Mouse (Mus musculus) MEL (cell line): ENCODE results near the gene Dock3.

Experiments used
- CTCF ChIP-seq, 3 experiments: IDR thresholded peaks in 2 of 3; conservative IDR thresholded peaks in 1 of 3; 2 replicates each; pipeline ENCODE4 v1.5.1; 2011 to 2012; ENCODE audit warnings: low read length in 3 of 3, low read depth in 2 of 3, mild to moderate bottlenecking in 2 of 3, improper control_type of control experiment in 1 of 3, inconsistent platforms in 1 of 3, mixed read lengths in 1 of 3, moderate library complexity in 1 of 3; ENCODE audit not compliant: control insufficient read depth in 1 of 3, insufficient read depth in 1 of 3, poor library complexity in 1 of 3, severe bottlenecking in 1 of 3
- HCFC1 ChIP-seq: IDR thresholded peaks from 2 replicates; pipeline ENCODE4 v1.6.1; 2012; ENCODE audit warnings: low read depth, mild to moderate bottlenecking, inconsistent platforms, low read length, improper control_type of control experiment, moderate library complexity
- POLR2A ChIP-seq, 2 experiments: IDR thresholded peaks; 2 replicates each; pipeline ENCODE4 v1.6.1; 2011 to 2012; ENCODE audit warnings: low read length in 2 of 2, mild to moderate bottlenecking in 2 of 2, control low read depth in 1 of 2, improper control_type of control experiment in 1 of 2, low read depth in 1 of 2, moderate library complexity in 1 of 2; ENCODE audit not compliant: control insufficient read depth in 1 of 2, insufficient read depth in 1 of 2, poor library complexity in 1 of 2
- POLR2AphosphoS2 ChIP-seq: IDR thresholded peaks from 2 replicates; pipeline ENCODE4 v1.6.1; 2011; ENCODE audit warnings: low read length, improper control_type of control experiment
- POLR2AphosphoS5 ChIP-seq: IDR thresholded peaks from 2 replicates; pipeline ENCODE4 v1.6.1; 2012; ENCODE audit warnings: low read depth, borderline replicate concordance, mild to moderate bottlenecking, inconsistent platforms, low read length, moderate library complexity, mixed read lengths

GRCm38 (mm10) chr9:107037947-107038346 is 193.8 kb downstream of the Dock3 start:
- TF ChIP-seq POLR2AphosphoS5 = no peak
- TF ChIP-seq CTCF (IDR thresholded peaks at IDR 0.05 in 2 of 3, conservative IDR thresholded peaks at IDR 0.05 in 1 of 3; ENCODE audit: control insufficient read depth in 1 of 3, insufficient read depth in 1 of 3, low read depth in 2 of 3, low read length in 3 of 3, poor library complexity in 1 of 3, severe bottlenecking in 1 of 3) = no peak
- no peak for TF ChIP-seq HCFC1
- no peak for TF ChIP-seq POLR2A (IDR thresholded peaks at IDR 0.05; ENCODE audit: control insufficient read depth in 1 of 2, insufficient read depth in 1 of 2, low read depth in 1 of 2, low read length in 2 of 2, poor library complexity in 1 of 2)
- TF ChIP-seq POLR2AphosphoS2 = no peak
